Mouse (Mus musculus) ES-Bruce4 (cell line): ENCODE measurements around the gene Hebp1.

ENCODE experiments used
- CTCF ChIP-seq: IDR thresholded peaks from one replicate; pipeline ENCODE4 v1.8.1; 2011; ENCODE audit warnings: low read depth, low read length
- POLR2A ChIP-seq: IDR thresholded peaks from one replicate; pipeline ENCODE4 v1.8.1; 2011; ENCODE audit warnings: low read length; ENCODE audit not compliant: insufficient read depth

DNA sequence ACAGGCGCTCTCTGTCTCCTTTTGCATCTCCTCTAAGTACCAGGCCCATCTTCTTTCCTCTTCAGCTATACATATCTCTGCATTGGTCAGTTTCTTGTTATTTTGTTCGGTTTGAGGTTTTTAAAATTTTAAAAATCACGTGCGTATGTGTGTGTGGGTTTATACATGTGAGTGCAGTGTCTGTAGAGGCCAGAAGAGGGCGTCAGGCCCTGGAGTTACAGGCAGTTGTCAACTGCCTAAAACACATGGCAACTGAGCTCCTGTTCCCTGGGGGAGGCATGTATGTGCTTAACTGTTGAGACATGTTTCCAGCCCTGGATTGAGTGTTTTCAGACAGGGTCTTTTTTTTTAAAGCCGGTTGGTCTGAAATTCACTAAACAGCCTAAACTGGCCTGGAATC lies 4.8 kb upstream of the Hebp1 start:
- TF ChIP-seq CTCF (peak; percentile 37), POLR2A (no peak)
